Mouse (Mus musculus): Measurements from ENCODE around the gene Zcwpw1.

DNA sequence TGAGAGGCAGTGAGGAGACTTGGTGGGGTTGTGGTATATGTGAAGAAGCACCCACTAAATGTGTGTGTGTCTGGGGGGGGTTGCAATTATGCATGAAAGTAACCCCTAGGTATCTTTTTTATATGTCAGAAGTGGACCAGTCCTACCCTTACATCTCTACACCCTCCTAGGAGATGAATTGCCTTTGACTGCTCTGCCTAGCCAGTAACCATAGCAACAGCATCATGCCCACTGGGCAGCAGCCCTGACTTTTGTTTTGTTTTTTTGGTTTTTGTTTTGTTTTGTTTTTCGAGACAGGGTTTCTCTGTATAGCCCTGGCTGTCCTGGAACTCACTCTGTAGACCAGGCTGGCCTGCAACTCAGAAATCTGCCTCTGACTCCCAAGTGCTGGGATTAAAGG lies 19.1 kb upstream of the Zcwpw1 start:
- TF ChIP-seq EP300 (IDR thresholded peaks at IDR 0.05; ENCODE audit: insufficient read depth, low read depth, low read length) (no peak), CTCF (IDR thresholded peaks at IDR 0.05; ENCODE audit: low read depth, low read length) (no peak)
